Mouse (Mus musculus) WW6 (cell line): ENCODE data around the gene Bcas1.

Source experiments
- DNase-seq: peaks from one replicate; pipeline ENCODE4 v3.0.0-alpha.2; 2013; ENCODE audit warnings: low read depth, low spot score

Bcas1 gene

DNA sequence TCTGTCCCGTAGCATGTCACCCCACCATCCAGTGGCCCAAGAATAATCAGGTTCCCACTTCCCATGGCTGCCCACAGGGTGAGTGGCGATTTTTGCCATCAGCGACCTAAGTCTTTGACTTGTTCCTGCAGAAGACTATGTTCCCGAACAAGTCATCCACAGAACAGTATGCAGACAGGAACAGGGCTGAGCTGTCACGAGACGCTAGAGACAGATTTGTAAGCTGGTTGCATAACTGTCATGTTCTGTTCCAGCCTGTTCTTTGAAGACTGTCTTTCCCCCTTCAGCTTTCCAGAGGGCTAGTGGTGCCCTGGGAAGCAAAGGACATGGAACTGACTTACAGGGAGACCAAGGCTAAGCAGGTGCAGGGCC lies 116.7 kb downstream of the Bcas1 start:
- DNase-seq = no peak

DNA sequence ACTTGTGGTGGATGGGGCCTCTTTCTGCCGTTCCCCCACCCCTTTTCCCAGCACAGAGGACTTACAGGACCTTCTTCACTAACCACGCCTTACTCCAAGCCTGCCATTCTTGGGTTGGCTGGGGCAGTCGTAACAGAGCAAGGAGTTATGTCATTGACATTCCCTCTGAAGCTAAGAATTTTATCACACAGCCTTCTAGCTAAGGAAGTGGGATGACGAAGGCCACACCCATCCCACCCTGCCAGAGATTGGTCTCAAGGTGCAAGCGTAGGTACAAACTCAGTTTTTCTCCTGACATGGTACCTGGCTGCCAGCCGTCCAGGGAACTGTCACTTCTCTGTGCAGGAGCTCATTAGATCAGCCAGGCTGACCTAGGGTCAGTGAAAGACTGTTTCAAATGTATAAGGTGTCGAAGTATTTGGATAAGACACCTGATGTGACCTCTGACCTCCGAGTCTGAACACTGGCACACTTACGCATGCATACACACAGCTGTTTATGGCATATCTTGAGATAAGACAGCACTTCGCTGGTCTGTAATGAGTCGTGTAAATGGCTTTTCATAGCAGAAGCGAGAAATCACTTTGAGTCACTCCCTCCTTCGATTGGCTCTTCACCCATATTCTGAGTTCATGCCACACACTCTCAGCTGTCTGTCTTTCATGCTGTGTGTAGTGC lies 117.2 kb downstream of the Bcas1 start:
- DNase-seq = no peak

DNA sequence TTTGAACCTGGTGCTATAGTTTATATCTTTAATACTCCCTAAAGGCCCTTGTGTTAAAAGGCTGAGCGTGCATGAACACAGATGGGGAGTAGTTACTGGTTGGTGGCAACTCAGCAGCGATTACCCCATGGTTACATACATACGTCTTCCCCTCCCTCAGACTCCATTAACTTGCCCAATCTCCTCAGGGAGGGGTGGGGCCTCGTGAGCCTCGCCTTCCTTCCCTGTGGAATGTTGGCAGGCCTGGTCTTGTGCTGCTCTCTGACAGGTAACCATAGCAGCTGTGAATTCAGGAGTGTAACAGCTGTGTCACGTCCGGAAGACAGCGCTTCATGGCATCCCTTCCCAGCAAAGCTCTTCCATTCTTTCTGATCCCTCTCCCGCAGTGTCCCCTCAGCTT lies 118.7 kb downstream of the Bcas1 start:
- DNase-seq = no peak

DNA sequence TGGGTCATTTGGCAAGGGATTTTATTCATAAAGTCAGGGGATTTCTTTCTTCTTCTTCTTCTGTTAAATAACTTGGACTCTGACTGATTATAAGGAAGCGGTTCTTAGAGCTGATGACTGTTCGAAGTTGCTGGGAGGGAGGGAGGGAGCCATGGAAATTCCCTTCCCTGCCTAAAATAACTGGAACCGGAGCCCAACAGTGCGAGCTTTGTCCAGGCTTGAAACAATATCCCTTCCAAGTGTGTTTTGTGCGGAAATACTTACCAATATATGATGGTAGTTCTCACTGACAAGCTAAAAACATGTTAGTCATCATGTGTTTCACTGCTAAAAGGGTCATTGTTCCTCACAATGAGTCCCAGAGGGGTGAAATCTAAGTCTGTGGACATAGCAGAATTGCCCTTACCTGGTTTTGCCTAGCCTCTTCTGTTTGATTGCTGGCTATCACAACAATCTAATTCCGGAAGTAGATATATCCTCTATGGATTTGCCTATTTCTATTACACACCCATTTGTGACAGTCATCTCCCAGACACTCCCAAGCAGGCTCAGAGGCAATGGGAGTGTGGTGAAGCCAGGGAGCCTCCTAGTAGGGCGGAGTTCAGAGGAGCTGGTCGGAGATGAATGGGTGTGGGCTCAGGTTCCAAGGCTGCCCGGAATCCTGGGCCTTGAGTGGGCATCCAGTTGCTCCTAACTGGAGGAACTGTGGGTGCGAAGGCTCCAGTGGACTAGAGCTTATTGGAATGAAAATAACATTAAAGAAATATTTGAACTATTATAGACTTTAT lies 119.4 kb downstream of the Bcas1 start:
- no peak for DNase-seq

- DNase-seq = no peak
Observed at GRCm38 (mm10) chr2:170307589-170308021, 120.0 kb downstream of the Bcas1 start.

GRCm38 (mm10) chr2:170306637-170307320 lies 120.9 kb downstream of the Bcas1 start:
- no peak for DNase-seq

DNA sequence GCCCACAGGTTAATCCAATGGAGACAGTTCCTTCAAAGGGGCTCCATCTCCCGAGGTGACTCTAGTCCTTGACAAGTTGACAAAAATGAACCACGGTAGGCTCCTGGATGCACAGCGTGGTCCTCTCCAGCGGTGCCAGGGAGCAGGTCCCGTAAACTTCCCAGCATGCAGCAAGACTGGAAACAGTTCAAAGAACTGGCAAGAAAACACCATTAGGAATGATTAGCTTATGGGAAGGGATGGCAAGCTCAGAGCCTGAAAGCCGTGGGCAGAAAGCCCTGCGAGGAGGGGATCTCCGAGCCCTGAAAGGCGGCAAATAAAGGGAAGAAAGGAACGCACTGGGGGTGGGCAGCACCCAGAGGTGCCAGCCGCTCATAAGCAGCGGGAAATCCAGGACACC lies 122.9 kb downstream of the Bcas1 start:
- no peak for DNase-seq

- DNase-seq = no peak
Observed at GRCm38 (mm10) chr2:170303595-170303994, 124.0 kb downstream of the Bcas1 start.

GRCm38 (mm10) chr2:170302825-170303224 lies 124.8 kb downstream of the Bcas1 start:
- DNase-seq = no peak
